Mouse (Mus musculus) ES-Bruce4 (cell line): Measurements from ENCODE around the gene Pear1. TPM values are rescaled to one million over a fixed set of nuclear protein-coding genes. Genes with fewer than 3 reads are reported as not detected.
A peak's percentile ranks its signal among the peaks of the same experiment; 100 is the strongest.

Experiments used
- H3K27ac ChIP-seq: 2 replicates; pipeline ENCODE4 v1.5.1; 2012; ENCODE audit warnings: low read length, inconsistent platforms; ENCODE audit not compliant: insufficient read depth
- H3K27me3 ChIP-seq: 2 replicates; pipeline ENCODE4 v1.6.1; 2012; ENCODE audit warnings: mild to moderate bottlenecking, low read length, inconsistent platforms; ENCODE audit not compliant: control insufficient read depth, poor library complexity, insufficient read depth, severe bottlenecking
- H3K36me3 ChIP-seq: 2 replicates; pipeline ENCODE4 v1.6.1; 2012; ENCODE audit warnings: inconsistent platforms, mild to moderate bottlenecking, low read length, moderate library complexity; ENCODE audit not compliant: control insufficient read depth, poor library complexity, insufficient read depth, severe bottlenecking
- H3K4me1 ChIP-seq: one replicate; pipeline ENCODE4 v1.8.1; 2011; ENCODE audit warnings: low read length; ENCODE audit not compliant: control insufficient read depth, insufficient read depth
- H3K4me3 ChIP-seq: 2 replicates; pipeline ENCODE4 v1.5.1; 2011; ENCODE audit warnings: low read depth, mild to moderate bottlenecking, low read length
- H3K9ac ChIP-seq: 2 replicates; pipeline ENCODE4 v1.6.1; 2012; ENCODE audit warnings: low read depth, mild to moderate bottlenecking, inconsistent platforms; ENCODE audit not compliant: poor library complexity, severe bottlenecking
- H3K9me3 ChIP-seq: replicated peaks from 2 replicates; pipeline ENCODE4 v1.6.1; 2012; ENCODE audit warnings: mild to moderate bottlenecking, low read length, inconsistent platforms; ENCODE audit not compliant: control insufficient read depth, poor library complexity, insufficient read depth, severe bottlenecking
- CTCF ChIP-seq: IDR thresholded peaks from one replicate; pipeline ENCODE4 v1.8.1; 2011; ENCODE audit warnings: low read depth, low read length
- EP300 ChIP-seq: IDR thresholded peaks from 2 replicates; pipeline ENCODE4 v1.6.1; 2011; ENCODE audit warnings: low read depth, low read length; ENCODE audit not compliant: insufficient read depth
- POLR2A ChIP-seq: IDR thresholded peaks from one replicate; pipeline ENCODE4 v1.8.1; 2011; ENCODE audit warnings: low read length; ENCODE audit not compliant: insufficient read depth
- polyA plus RNA-seq: library from polyadenylated mRNA; stranded (reverse); fragments of >200 nt; gene quantifications from 2 replicates; pipeline ENCODE4 v1.2.4, GENCODE M21; 2011; ENCODE audit warnings: low read depth; ENCODE audit not compliant: missing spikeins, insufficient read depth, insufficient read length

Pear1 gene
- polyA plus RNA-seq, 1 experiment = 1.9 TPM

DNA sequence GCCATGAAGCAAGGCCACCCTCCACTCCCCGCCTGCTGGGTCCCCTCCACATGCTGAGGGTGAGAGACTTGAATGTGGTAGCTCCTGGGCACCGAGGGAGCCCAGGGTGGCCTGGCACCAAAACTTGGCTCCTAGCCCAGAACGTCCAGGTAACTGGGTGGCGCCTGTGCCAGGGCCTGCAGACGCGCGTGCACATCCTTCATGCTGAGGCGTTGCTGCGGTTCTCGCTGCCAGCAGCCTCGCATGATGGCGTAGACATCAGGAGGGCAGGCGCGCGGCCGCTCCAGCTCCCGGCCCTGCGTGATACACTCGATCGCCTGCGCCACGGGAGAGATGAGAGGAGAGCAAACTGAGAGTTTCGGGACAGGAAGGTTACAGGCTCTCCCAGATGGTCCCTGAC lies 45.8 kb downstream of the Pear1 start:
- Histone ChIP-seq H3K36me3 (no peaks in the 10 kb centered on the region), H3K9ac (no peak overlapping the region), H3K27me3 (no peaks in the 10 kb centered on the region), H3K4me3 (no peak overlapping the region), H3K27ac (no peak overlapping the region), H3K9me3 (no peaks in the 10 kb centered on the region), H3K4me1 (no peaks in the 10 kb centered on the region)
- TF ChIP-seq CTCF (no peak), EP300 (no peak), POLR2A (no peak)

GRCm38 (mm10) chr3:87771088-87771487 lies 53.0 kb downstream of the Pear1 start:
- no peak overlapping the region for H3K4me3 ChIP-seq
- H3K27me3 ChIP-seq = peaks cover 1% of the 10 kb centered on the region
- no peak for TF ChIP-seq CTCF
- no peak for TF ChIP-seq POLR2A
- no peak for TF ChIP-seq EP300
- H3K4me1 ChIP-seq = no peaks in the 10 kb centered on the region
- H3K9me3 ChIP-seq = no peaks in the 10 kb centered on the region
- H3K36me3 ChIP-seq = no peaks in the 10 kb centered on the region
- H3K9ac ChIP-seq = no peak overlapping the region
- no peak overlapping the region for H3K27ac ChIP-seq

GRCm38 (mm10) chr3:87770280-87770679 lies 53.8 kb downstream of the Pear1 start:
- no peaks in the 10 kb centered on the region for H3K4me1 ChIP-seq
- no peaks in the 10 kb centered on the region for H3K9me3 ChIP-seq
- H3K9ac ChIP-seq = no peak overlapping the region
- peak; percentile 39 for TF ChIP-seq CTCF
- TF ChIP-seq EP300 = no peak
- H3K27me3 ChIP-seq = peaks cover 1% of the 10 kb centered on the region
- H3K36me3 ChIP-seq = no peaks in the 10 kb centered on the region
- no peak overlapping the region for H3K4me3 ChIP-seq
- no peak overlapping the region for H3K27ac ChIP-seq

GRCm38 (mm10) chr3:87769506-87769905 lies 54.6 kb downstream of the Pear1 start:
- H3K27me3 ChIP-seq = peaks cover 1% of the 10 kb centered on the region
- no peak overlapping the region for H3K27ac ChIP-seq

GRCm38 (mm10) chr3:87768844-87769243 lies 55.3 kb downstream of the Pear1 start:
- no peaks in the 10 kb centered on the region for H3K9me3 ChIP-seq
- H3K36me3 ChIP-seq = no peaks in the 10 kb centered on the region
- H3K4me3 ChIP-seq = peak overlapping the region; percentile 47
- H3K27me3 ChIP-seq = peaks cover 1% of the 10 kb centered on the region
- H3K4me1 ChIP-seq = no peaks in the 10 kb centered on the region
- TF ChIP-seq EP300 (no peak), POLR2A (no peak), CTCF (peak; percentile 70)
- peak overlapping the region; percentile 52 for H3K9ac ChIP-seq
- H3K27ac ChIP-seq = no peak overlapping the region

More at GRCm38 (mm10) chr3:87769506-87769905, 54.6 kb downstream of the Pear1 start:
- H3K4me3 ChIP-seq = no peak overlapping the region
- no peak overlapping the region for H3K9ac ChIP-seq
- H3K9me3 ChIP-seq = no peaks in the 10 kb centered on the region
- H3K36me3 ChIP-seq = no peaks in the 10 kb centered on the region
- H3K4me1 ChIP-seq = no peaks in the 10 kb centered on the region
- no peak for TF ChIP-seq EP300
- TF ChIP-seq CTCF = no peak
- no peak for TF ChIP-seq POLR2A

GRCm38 (mm10) chr3:87768431-87768830 lies 55.7 kb downstream of the Pear1 start:
- H3K4me1 ChIP-seq = no peaks in the 10 kb centered on the region
- H3K9ac ChIP-seq = peak overlapping the region; percentile 52

More at GRCm38 (mm10) chr3:87768431-87768830, 55.7 kb downstream of the Pear1 start:
- Histone ChIP-seq H3K9me3 (no peaks in the 10 kb centered on the region), H3K4me3 (peak overlapping the region; percentile 47), H3K27ac (no peak overlapping the region), H3K27me3 (peaks cover 1% of the 10 kb centered on the region), H3K36me3 (no peaks in the 10 kb centered on the region)
- TF ChIP-seq EP300 (no peak), POLR2A (no peak), CTCF (no peak)
